Mouse (Mus musculus) right cerebral cortex, adult 2 months (tissue): Measurements from ENCODE around the gene Dazap1.

ENCODE experiments used
- DNase-seq, 2 experiments: peaks; one replicate each; pipeline ENCODE4 v3.0.0; 2021 to 2022; ENCODE audit warnings: low spot score in 2 of 2

Gene Dazap1

GRCm38 (mm10) chr10:80322811-80323211, 61.5 kb downstream of the Dazap1 start:
- DNase-seq: no peak

GRCm38 (mm10) chr10:80323261-80324119, 62.2 kb downstream of the Dazap1 start:
- no peak for DNase-seq

- no peak for DNase-seq
Measured at GRCm38 (mm10) chr10:80324120-80325037, 63.1 kb downstream of the Dazap1 start.

GRCm38 (mm10) chr10:80325045-80325444, 63.8 kb downstream of the Dazap1 start:
- no peak for DNase-seq

- peak; percentile 93 to 94 for DNase-seq
Measured at GRCm38 (mm10) chr10:80329273-80330081, 68.2 kb downstream of the Dazap1 start, which contains the start of the genes Pcsk4 and Reep6. TSS of gene Pcsk4 (minus strand) at chr10:80329498. TSS of gene Reep6 (plus strand) at chr10:80329953.

GRCm38 (mm10) chr10:80330084-80330483, 68.8 kb downstream of the Dazap1 start:
- DNase-seq: no peak

- DNase-seq: no peak
Measured at GRCm38 (mm10) chr10:80330888-80331287, 69.6 kb downstream of the Dazap1 start.

- DNase-seq: no peak
Measured at GRCm38 (mm10) chr10:80331636-80332524, 70.6 kb downstream of the Dazap1 start.

- DNase-seq: no peak
Measured at GRCm38 (mm10) chr10:80332525-80332989, 71.3 kb downstream of the Dazap1 start.

- DNase-seq: no peak
Measured at GRCm38 (mm10) chr10:80336263-80336662, 75.0 kb downstream of the Dazap1 start.
